Mouse (Mus musculus): ENCODE measurements around the gene Cxcr4.
A peak's percentile ranks its signal among the peaks of the same experiment; 100 is the strongest.
"Not testable (repeated sequence)": the region's sequence is repeated elsewhere in the genome, so short reads cannot be mapped to it uniquely, and the experiment has no call there.

Cxcr4 gene

DNA sequence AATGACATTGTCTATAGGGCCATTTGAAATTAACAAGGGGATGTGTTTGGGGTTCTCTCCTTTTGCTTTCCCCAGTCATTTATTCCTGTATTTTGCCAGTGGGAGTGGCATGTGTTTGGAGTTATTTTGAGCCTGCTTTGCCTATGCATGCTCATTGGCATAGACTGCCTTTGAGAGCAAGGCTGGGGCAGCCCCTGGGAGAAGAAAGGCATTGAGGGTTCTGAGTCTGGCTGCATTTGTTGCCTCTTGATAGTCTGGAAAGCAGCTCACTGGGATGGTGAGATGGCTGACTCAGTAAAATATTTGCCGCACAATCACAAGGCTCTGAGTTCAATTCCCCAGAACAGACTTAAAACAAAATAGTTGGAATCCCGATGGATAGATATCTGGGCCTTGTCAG lies 8.5 kb upstream of the Cxcr4 start:
- no peak for DNase-seq (ENCODE audit: low spot score in 2 of 2)

- DNase-seq (ENCODE audit: low spot score in 2 of 2) = no peak
Observed at GRCm38 (mm10) chr1:128597209-128597782, 5.2 kb upstream of the Cxcr4 start.

DNA sequence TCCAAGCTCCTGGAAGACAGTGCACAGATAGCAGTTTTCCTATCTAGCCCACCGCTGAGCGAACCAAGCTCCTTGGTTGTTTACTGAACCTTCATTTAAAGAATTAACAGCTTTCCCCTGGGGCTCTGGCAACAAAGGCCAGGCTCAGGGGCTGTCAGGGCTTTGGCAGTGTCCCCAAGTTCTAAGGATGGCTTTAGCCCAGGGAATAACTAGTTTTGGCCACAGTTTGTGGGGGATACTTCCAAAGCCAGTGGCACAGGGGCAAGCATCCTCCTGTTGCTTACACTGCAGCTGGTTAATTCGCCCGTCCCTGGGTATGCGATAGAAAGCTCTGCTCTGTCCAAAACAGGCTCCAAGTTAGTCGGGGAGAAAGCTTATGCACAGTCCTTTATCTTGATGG lies 3.4 kb upstream of the Cxcr4 start:
- DNase-seq (ENCODE audit: low spot score in 2 of 2) = no peak

- DNase-seq (ENCODE audit: low spot score in 2 of 2) = no peak
Observed at GRCm38 (mm10) chr1:128595105-128595420, 3.0 kb upstream of the Cxcr4 start.

DNA sequence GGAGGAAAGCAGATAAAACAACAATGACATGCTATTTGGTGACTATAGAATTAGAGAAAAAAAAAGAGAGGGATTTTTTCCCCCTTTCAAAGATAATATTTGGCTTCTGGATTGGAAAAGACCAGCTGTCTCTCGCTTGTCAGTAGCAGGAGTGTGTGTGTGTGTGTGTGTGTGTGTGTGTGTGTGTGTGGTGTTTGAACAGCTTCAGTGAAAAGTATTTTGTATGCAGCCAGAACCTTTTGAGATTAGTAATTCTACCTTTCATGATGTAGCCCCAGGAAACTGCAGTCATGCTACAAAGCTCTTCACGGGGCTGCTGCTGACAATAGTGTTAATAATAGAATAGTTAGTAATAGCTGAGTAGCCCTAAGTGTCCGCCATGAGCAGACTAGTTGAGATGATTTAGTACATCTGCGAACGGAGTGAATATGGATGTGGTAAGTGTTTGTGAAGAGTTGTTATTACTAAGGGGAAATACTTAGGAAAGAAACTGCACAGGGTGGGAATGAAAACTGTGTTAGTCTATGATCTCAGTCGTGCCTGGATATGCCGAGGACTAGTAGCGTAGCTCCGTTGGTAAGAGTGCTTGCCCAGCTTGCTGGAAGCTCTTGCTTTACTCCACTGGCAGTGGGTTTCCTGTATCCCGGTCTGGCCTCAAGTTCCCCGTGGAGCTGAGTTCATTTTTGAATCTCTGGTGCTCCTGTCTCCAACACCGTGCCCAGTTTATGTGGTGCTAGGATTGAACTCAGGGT lies 2.4 kb upstream of the Cxcr4 start:
- no peak for DNase-seq (ENCODE audit: low spot score in 2 of 2)

DNA sequence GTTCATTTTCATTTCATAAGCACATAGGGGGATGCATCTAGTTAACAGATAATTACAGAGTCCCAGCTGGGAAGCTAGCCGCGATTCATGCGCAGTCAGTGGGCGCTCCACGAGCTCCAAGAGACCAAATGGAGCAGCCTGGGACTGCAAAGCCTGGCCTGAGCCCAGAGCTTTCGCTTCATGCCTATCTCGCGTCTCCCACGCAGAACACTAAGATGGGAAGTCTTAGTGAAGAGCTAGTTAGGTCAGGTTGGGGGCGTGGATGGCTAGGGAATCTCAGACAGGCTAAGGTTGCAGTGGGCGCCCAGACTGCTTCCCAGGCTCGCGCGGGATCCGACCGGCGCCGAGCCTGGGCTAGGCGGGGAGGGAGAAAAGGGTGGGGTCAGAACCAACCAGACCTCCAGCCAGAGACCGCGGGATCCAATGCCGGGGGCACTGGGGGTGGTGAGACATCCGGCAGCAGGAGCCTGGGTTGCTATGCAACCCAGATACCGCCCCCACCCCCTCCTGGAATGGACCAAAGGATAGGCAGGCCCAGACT lies 938 bp upstream of the Cxcr4 start:
- no peak for DNase-seq (ENCODE audit: low spot score in 2 of 2)

- DNase-seq (ENCODE audit: low spot score in 2 of 2) = peak in 1 of 2 experiments; percentile 10
Observed at GRCm38 (mm10) chr1:128591721-128592210, 327 bp downstream of the Cxcr4 start.

DNA sequence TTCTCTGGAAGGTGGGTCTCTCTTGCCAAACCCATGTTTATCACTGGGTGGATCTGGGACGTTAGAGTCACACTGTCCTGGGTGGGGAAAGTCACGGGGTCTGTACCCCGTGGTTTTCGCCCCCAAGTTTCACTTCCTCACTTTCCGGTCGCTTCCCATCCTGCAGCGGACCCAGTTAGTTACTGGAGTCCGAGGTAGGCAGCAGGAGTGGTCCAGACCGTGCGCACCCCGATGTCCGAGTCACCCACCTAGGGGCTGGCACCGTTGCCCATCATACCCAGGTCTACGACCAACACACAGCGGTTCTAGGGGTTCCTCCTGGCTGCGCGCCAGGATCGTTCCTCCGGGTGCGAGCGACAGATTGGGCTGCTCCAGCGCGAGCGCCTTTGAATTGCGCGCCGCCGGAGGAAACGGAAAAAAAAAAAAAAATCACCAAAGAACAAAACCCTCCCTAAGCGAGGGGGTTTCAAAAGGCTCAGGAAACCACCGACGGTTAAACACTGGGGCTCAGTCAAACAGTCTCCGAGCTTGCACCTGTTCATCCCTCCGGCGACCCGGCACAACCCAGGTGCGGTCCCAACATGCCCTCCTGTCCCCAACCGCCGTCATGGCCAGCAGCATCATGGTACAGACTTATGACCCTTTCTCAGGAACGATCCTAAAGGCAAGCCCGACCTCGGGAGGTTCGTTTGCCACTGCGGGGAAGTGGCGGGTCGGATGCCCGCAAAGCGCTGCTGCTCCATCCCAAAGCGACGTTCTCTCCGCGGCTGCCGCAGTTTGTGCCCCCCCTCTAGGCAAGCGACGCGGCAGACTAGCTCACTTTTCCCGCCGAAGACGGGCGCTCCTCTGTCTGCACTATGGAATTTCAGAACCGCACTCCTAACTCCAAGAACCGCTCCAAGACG lies 1.0 kb downstream of the Cxcr4 start:
- DNase-seq (ENCODE audit: low spot score in 2 of 2) = peak in 1 of 2 experiments; percentile 11

DNA sequence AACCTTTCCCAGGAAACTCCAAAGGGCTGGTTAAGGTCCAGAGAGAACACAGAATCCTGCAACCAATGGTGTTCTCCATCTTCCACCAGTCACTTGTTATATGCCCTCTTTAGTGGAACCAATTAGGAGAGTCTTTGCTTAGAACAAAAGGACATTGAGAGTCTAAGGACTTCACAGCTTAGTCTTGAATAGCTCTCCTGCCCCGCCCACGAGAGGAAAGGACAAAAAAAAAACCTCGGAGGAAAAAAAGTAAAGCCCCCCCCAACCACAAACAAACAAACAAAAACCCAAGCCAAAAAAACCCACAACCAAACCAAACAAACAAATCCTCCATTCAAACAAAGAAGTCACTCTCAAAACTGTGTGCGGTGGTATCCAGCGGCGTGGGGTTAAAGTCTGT lies 2.1 kb downstream of the Cxcr4 start:
- no peak for DNase-seq (ENCODE audit: low spot score in 2 of 2)

DNA sequence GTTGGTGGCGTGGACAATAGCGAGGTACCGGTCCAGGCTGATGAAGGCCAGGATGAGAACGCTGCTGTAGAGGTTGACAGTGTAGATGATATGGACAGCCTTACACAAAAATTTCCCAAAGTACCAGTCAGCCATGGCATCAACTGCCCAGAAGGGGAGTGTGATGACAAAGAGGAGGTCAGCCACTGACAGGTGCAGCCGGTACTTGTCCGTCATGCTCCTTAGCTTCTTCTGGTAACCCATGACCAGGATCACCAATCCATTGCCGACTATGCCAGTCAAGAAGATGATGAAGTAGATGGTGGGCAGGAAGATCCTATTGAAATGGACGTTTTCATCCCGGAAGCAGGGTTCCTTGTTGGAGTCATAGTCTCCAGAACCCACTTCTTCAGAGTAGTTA lies 2.6 kb downstream of the Cxcr4 start:
- no peak for DNase-seq (ENCODE audit: low spot score in 2 of 2)

DNA sequence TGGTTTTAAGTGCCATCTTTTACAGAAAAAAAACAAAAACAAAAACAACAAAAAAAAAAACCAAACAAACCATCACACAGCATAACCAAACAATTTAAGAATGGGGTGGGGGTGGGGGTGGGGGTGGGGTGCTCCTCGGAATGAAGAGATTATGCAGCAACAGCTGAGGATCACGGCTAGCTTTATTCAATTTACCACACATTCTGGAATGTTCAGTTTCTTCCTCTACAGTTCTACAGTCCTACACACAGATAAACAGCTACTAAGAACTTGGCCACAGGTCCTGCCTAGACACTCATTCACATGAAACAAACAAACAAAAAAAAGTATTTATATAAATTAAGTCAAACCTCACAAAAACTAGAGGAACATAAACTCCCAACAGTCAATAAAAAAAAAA lies 3.8 kb downstream of the Cxcr4 start:
- DNase-seq (ENCODE audit: low spot score in 2 of 2) = no peak

- no peak for DNase-seq (ENCODE audit: low spot score in 2 of 2)
Observed at GRCm38 (mm10) chr1:128586928-128587780, 4.9 kb downstream of the Cxcr4 start.

DNA sequence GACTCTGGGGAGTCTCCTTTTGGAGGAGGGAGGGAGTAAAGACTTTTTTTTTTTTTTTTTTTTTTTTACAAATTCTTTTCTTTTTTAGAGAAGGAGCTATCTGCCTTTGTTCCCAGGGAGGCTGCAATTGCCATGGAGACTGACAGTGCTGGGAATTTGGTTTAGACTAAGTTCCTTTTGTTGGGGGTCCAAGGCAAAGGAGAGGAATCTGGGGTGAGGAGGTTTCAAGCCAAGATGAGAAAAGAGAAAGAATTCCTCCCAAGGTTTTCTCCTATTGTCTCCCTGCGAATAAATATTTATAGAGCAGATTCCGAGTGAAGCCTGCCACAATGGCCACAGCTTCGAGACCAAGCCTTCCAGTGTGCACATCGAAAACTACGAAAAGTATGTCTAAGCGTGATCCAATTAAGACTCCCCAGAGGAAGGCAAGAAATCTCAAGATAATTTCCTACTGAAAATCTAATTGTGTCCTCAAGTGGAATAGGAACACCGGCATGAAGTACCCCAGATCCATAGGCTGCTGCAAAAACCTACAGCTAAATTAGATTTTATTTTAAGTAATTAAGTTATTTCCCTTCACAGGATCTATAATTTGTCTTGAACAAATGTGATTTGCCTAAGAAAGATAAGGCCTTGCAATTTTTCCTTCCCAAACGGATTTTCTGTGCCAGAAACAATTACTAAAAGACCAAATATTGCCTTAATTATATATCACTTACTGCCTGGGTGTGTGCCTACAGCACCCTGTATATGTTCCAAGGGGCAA lies 5.7 kb downstream of the Cxcr4 start:
- no peak for DNase-seq (ENCODE audit: low spot score in 2 of 2)

DNA sequence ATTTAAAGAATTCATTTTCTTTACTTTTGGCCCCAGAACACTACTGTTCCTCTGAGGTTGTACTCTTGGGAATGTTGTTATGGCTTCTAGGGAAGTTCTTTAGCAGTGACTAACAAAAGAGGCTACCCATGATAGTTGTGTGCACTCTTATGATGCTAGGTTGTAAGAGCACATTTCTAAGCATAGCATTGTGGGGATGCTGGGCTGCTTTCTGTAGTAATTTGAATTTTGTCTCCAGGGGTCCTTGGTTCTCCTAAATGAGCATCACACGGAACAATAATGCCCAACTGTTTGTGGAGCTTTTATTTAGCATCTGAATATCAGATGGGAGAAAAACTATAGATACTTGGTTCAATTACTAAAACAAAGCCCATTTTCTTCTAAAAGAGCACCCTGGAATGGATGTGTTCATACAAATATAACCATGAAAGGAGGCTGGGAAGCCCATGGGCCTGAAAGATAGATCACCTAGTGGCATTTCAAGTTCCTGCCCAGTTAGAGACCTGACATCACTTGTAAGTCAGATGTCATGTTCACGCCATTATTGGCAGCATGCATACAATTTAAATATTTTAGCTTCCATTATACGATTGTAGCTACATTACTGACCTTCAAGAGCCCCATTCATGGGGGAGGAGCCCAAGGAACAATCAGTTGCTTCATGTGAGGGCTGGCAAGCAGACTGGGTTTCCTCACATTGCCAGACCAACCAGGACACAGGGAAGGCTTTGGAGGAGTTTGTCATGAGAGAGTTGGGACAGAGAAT lies 6.5 kb downstream of the Cxcr4 start:
- DNase-seq (ENCODE audit: low spot score in 2 of 2) = peak in 1 of 2 experiments; percentile 12

- not testable (repeated sequence) for DNase-seq (ENCODE audit: low spot score in 2 of 2)
Observed at GRCm38 (mm10) chr1:128584716-128585115, 7.4 kb downstream of the Cxcr4 start.

DNA sequence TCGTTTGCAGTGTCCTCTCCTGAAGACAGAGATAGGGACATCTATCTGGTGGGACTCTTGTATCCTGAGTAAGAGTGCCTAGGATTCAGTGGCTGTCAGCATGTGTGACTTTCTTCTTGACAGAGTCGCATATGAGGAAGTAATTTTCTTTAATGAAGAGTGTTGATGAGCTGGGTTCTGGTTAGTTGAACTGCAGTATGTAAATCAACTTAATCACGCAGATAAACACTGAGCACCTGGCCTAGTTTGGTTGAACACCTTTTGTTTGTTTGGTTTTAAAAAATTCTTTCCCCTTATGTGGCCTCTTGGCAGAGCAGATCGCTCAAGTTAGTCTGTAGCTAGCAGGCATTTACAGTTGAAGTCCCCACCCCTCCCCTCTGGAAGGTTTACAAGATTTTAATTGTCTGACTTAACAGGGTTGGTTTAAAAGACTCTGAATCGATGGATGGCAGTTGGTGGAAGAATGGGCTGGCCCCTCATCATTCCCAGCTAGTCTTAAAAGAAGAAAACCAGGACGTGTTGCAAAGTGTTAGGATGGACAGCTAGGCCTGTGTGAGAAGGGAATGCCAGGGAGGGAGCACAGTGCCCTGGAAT lies 8.7 kb downstream of the Cxcr4 start:
- DNase-seq (ENCODE audit: low spot score in 2 of 2) = no peak

- DNase-seq (ENCODE audit: low spot score in 2 of 2) = no peak
Observed at GRCm38 (mm10) chr1:128580321-128580720, 11.8 kb downstream of the Cxcr4 start.

DNA sequence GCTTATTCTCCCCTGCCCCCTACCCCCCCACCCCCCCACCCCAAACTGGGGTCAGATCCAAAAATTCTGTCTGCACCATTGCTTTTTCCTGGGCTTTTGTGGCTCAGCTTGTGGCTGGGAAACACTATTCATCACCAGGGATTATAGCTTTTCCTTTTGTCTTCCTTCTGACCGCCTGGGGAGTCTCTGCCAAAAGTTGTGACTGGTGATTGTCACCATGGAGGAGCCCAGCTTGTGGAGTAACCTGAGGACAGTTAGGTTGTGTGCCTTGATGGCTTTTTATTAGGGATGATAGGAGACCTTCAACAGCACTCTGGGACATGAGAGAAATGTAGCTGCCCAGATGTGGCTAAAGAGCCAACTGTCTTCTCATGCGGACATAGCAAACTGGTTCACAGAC lies 13.6 kb downstream of the Cxcr4 start:
- no peak for DNase-seq (ENCODE audit: low spot score in 2 of 2)

DNA sequence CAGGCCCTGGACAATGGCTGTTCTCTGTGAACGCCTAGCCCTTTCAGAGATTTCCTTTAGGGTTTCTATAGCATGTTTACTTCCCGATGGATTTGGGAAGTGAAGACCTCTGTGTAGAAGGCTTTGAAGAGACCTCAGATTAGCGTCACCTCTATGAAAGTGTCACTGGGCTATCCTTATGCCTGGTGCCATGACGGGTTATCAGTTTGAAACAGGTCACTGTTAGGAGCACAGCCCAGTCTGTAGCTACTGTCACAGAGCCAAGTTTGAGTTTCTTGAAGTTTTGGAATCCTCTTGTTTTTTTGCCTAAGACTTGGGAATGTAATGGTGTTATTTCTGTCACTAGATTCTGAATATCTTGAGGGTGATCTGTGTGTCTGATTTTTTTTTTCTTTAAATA lies 17.0 kb downstream of the Cxcr4 start:
- no peak for DNase-seq (ENCODE audit: low spot score in 2 of 2)
